Mouse (Mus musculus) testis, adult 2 months (tissue): Measurements from ENCODE around the gene Ccdc40. TPM values are rescaled to one million over a fixed set of nuclear protein-coding genes. Genes with fewer than 3 reads are reported as not detected.

Source experiments
- H3K27ac ChIP-seq: fragments of 200-500 bp; 2 replicates; pipeline ENCODE4 v1.5.1; 2012; ENCODE audit warnings: low read depth, low read length; ENCODE audit not compliant: control insufficient read depth, insufficient read depth
- H3K27me3 ChIP-seq: fragments of 200-500 bp; 2 replicates; pipeline ENCODE4 v1.6.1; 2012; ENCODE audit warnings: mild to moderate bottlenecking, low read length, moderate library complexity; ENCODE audit not compliant: control insufficient read depth, insufficient read depth
- H3K36me3 ChIP-seq: fragments of 200-500 bp; 2 replicates; pipeline ENCODE4 v1.6.1; 2012; ENCODE audit warnings: mild to moderate bottlenecking, low read length; ENCODE audit not compliant: control insufficient read depth, insufficient read depth
- H3K4me1 ChIP-seq: fragments of 200-500 bp; 2 replicates; pipeline ENCODE4 v1.6.1; 2012; ENCODE audit warnings: low read length; ENCODE audit not compliant: control insufficient read depth, insufficient read depth
- H3K4me3 ChIP-seq: fragments of 200-500 bp; 2 replicates; pipeline ENCODE4 v1.5.1; 2012; ENCODE audit warnings: low read depth, mild to moderate bottlenecking, low read length, moderate library complexity, mixed read lengths; ENCODE audit not compliant: control insufficient read depth
- CTCF ChIP-seq: fragments of 200-500 bp; IDR thresholded peaks from 2 replicates; pipeline ENCODE4 v1.5.1; 2012; ENCODE audit warnings: low read depth, mild to moderate bottlenecking, inconsistent platforms, low read length, moderate library complexity; ENCODE audit not compliant: control insufficient read depth, insufficient read depth, insufficient replicate concordance
- POLR2A ChIP-seq: fragments of 200-500 bp; IDR thresholded peaks from 2 replicates; pipeline ENCODE4 v1.6.1; 2012; ENCODE audit warnings: low read depth, mild to moderate bottlenecking, inconsistent platforms, low read length, moderate library complexity; ENCODE audit not compliant: control insufficient read depth
- polyA plus RNA-seq: library from polyadenylated mRNA; depleted of rRNA; stranded (reverse); fragments of >200 nt; gene quantifications from 2 replicates; pipeline ENCODE4 v1.2.3, GENCODE M21; 2012

Gene Ccdc40
- polyA plus RNA-seq, 1 experiment = 73.2 TPM

DNA sequence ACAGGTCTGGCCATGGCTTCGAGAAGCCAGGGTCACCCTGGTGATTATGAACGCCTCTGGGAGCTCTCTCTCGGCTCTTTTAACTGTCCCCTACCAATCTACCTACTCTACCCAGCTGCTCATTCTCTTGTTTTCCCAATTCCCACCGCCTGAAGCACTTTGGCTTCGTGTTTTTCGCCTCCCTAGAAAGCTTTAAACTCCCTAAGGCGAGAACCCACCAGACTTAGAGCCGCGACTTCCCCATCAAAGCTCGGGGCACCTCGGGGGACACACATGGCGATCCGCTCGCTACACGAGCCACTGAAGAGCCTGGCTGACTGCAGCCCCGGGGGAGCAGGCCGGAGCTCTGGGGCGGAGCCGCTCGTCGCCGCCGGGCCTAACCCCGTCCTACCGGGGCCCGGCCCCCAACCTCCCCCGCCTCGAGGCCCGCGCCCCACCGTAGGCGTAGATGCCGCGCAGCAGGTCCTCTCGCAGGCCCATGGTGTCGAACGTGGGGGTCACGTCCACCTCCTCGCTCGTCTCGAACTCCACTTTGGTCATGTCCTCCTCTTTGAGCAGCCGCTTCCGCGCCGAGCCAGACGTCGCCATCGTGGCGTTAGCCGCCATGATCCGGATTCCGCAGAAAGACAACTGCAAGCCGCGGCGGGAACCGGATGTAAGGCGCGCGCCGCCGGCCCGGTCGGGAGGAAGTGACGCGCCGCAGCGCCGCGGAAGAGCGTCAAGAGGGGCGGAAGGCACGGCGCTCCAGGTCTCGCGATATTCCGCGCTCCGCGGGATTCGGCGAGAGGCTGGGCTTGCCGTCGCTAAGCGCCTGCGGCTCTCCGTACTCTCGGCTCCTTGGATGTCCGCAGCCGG is 71.2 kb downstream of the Ccdc40 start, which contains the start of gene Eif4a3:
TSS of gene Eif4a3 (minus strand) at position 699 of the 855 bp plus-strand sequence.
- TF ChIP-seq CTCF = no peak
- peak; percentile 91 for TF ChIP-seq POLR2A
- peak within 1 kb of the TSS; percentile 89 for H3K4me3 ChIP-seq

DNA sequence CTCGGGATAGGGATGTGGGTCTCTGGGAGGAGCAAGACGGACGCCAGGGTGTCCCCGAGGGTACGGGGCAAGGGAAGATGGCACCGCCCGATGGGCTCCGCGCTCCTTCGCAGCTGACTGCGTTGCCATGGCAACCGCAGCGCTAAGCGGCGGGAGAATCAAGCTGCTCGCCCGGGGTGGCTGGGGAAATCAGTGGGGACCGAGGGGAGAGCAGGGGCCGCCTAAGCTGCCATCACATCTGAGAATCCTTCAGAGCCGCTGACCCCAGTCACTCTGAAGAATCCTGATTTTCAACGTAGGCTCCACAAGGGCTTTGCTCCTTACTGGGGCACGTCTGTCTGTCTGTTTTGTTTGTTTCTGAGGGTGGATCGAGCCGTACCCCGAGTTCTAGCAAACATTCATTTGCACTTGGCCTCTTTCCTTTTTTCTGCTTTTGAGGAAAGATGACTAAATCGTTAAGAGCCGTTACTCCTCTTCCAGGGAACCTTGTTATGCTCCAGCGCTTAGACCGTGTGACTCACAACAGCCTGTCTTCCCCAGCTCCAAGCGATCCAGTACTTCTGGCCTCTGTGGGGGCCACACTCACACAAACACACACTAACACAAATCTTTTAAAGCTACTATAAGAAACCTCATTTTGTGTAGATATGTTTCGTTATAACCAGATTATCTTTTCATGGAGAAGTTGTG is 72.0 kb downstream of the Ccdc40 start:
- Histone ChIP-seq H3K4me3 (peak overlapping the region; percentile 89), H3K27me3 (no peaks in the 10 kb centered on the region), H3K36me3 (no peaks in the 10 kb centered on the region; the same call in 1 of the 2 replicates), H3K27ac (peak overlapping the region; percentile 78), H3K4me1 (no peaks in the 10 kb centered on the region; the same call in 1 of the 2 replicates)
- TF ChIP-seq POLR2A = no peak

More for the DNA sequence above, 71.2 kb downstream of the Ccdc40 start, which contains the start of gene Eif4a3:
- Histone ChIP-seq H3K4me1 (no peaks in the 10 kb centered on the region; the same call in 1 of the 2 replicates), H3K27ac (peak within 1 kb of the TSS; percentile 88), H3K36me3 (no peaks in the 10 kb centered on the region; the same call in 1 of the 2 replicates), H3K27me3 (no peaks in the 10 kb centered on the region)

DNA sequence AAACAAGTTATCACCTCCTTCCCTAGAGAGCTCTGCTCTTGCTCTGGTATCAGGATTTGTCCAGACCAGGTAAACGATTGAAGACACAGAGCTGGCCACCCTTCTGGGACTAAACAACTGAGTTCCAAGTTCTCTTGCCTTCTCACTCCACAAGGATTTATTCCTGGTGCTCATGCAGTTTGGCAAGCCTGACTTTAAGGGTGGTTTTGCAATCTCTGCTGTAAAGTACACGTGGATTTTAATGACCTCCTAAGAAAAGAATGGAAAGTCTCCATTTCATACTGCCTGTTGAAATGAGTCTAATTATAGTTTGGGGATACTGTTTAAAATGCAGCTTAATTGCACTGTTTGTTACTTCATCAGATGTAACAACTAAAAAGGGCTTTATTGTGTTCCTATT is 72.6 kb downstream of the Ccdc40 start:
- Histone ChIP-seq H3K4me3 (no peak overlapping the region), H3K27ac (no peak overlapping the region), H3K36me3 (no peaks in the 10 kb centered on the region; the same call in 1 of the 2 replicates), H3K27me3 (no peaks in the 10 kb centered on the region), H3K4me1 (no peaks in the 10 kb centered on the region; the same call in 1 of the 2 replicates)
- TF ChIP-seq POLR2A (no peak), CTCF (no peak)

DNA sequence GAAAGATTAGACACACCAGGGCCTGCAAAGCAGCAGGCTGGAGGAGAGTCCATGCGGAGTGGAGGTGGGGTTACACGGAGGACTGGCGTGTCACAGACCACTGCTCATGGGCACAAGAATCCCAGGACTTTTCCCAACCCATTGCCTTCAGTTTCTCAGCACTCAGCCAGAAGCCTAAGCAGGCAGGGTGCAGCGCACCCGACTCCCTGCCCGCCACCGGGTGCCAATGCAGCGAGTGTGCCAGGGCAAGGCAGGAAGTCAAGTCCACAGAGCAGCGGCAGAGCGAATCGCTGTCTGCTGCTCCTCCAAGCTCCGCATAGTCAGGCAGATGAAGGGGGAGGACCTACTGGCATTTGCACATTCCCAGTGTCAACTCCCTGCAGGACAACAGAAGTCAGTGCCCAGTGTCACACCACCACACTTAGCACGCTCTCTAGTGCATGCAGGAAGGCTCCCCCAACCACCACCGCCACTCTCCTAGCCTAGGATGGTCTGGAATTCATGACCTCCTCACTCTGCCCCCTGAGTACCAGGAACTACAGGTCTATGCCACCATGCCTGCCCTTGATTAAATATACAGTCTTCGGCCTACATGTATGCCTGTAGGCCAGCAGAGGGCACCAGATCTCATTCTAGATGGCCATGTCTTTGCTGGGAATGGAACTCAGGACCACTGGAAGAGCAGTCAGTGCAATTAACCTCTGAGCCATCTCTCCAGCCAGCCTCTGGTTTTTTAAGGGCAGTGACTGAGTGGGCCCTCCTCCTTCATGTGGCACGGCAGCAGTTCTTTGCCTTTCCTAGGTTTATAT is 76.7 kb downstream of the Ccdc40 start:
- Histone ChIP-seq H3K27me3 (no peaks in the 10 kb centered on the region), H3K36me3 (no peaks in the 10 kb centered on the region), H3K4me3 (no peak overlapping the region), H3K4me1 (peaks cover 6% of the 10 kb centered on the region), H3K27ac (no peak overlapping the region)
- TF ChIP-seq POLR2A (no peak), CTCF (peak; percentile 18; the same call in 1 of the 2 replicates)

DNA sequence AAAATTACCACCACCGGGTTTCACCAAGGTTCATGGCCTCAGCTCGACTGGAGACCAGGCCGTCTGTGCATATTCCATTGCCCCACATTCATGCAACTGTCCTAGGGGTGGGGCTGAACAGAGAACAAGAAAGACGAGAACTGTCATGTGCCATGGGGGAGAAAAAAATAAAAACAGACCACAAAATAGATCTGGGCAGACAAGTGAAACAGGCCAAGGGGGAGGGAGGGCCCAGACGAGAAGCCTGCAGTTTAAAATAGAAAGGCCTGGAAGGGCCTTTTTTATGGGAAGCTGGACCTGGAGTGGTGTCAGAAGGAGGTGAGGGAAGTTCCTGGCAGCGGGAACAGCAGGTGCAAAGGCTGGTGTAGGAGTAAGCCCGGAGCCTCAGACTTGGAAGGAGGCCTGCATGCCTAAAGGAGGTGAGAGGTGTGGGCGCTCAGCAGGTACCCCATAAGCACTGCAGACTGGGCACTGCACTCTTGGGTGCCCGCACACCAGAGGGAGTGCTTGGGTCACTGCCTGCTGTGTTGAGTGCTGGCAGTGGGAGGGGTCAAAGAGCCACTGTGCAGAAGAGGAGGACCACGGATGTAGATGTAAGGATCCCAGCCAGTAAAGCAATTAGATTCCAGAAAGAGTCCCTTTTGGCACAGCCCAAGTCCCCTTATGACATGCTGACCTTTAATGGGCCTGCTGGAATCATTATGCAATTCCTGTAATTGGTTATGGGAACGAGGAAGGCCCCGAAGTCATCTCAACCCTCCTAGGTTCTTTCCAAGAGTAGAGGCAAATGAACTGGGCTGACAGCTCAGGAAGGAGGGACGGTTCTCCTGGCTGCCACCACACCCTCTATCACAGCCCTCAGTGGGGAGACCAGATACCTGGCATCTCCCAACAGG is 78.6 kb downstream of the Ccdc40 start:
- Histone ChIP-seq H3K27ac (no peak overlapping the region), H3K27me3 (no peaks in the 10 kb centered on the region), H3K4me1 (peaks cover 6% of the 10 kb centered on the region), H3K36me3 (no peaks in the 10 kb centered on the region), H3K4me3 (no peak overlapping the region)
- TF ChIP-seq POLR2A (no peak), CTCF (no peak)

DNA sequence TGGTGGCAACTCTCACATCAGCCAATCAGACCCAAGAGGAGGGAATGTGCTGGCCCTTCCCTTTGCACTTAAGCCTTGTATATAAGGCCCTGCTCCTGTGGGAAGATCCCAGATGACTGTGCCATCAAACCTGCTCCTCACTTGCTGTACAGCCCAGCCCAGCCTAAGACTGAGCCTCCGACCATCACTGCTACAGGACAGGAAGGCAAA is 79.2 kb downstream of the Ccdc40 start, which contains the start of gene Card14:
TSS of gene Card14 (plus strand) at position 111 of the 210 bp plus-strand sequence.
- no peak within 1 kb of the TSS for H3K4me3 ChIP-seq
- peaks cover 6% of the 10 kb centered on the region for H3K4me1 ChIP-seq
- H3K27me3 ChIP-seq = no peaks in the 10 kb centered on the region
- no peaks in the 10 kb centered on the region for H3K36me3 ChIP-seq
- peak within 1 kb of the TSS; percentile 15; the same call in 1 of the 2 replicates for H3K27ac ChIP-seq
- TF ChIP-seq POLR2A (no peak), CTCF (no peak)
